Mouse (Mus musculus) liver, embryonic 13.5 days (tissue): ENCODE measurements around the gene Tek. TPM values are rescaled to one million over a fixed set of nuclear protein-coding genes. Genes with fewer than 3 reads are reported as not detected.

Source experiments
- ATAC-seq: fragments of 200-750 bp; cut with Nextera tagmentation; 2 replicates; pipeline ENCODE4 v1.8.0; 2017; ENCODE audit warnings: low read depth, mild to moderate bottlenecking, moderate number of reproducible peaks, moderate library complexity
- DNase-seq: peaks from one replicate; pipeline ENCODE4 v3.0.0; 2022
- H3K27ac ChIP-seq: fragments of 300-500 bp; sonication (generic); 2 replicates; pipeline ENCODE4 v1.5.1; 2015; ENCODE audit warnings: moderate library complexity, mild to moderate bottlenecking, inconsistent platforms
- H3K27me3 ChIP-seq: fragments of 300-500 bp; sonication (generic); 2 replicates; pipeline ENCODE4 v1.6.1; 2015; ENCODE audit warnings: mild to moderate bottlenecking, inconsistent platforms
- H3K36me3 ChIP-seq: fragments of 300-500 bp; sonication (generic); 2 replicates; pipeline ENCODE4 v1.6.1; 2015; ENCODE audit warnings: mild to moderate bottlenecking, inconsistent platforms
- H3K4me1 ChIP-seq: fragments of 300-500 bp; sonication (generic); replicated peaks from 2 replicates; pipeline ENCODE4 v1.6.1; 2015; ENCODE audit warnings: inconsistent platforms
- H3K4me2 ChIP-seq: fragments of 300-500 bp; sonication (generic); 2 replicates; pipeline ENCODE4 v1.6.1; 2015; ENCODE audit warnings: inconsistent platforms, mild to moderate bottlenecking, moderate library complexity
- H3K4me3 ChIP-seq: fragments of 300-500 bp; sonication (generic); replicated peaks from 2 replicates; pipeline ENCODE4 v1.5.1; 2015; ENCODE audit warnings: mild to moderate bottlenecking, inconsistent platforms
- H3K9ac ChIP-seq: fragments of 300-500 bp; sonication (generic); 2 replicates; pipeline ENCODE4 v1.6.1; 2015; ENCODE audit warnings: mild to moderate bottlenecking, inconsistent platforms
- H3K9me3 ChIP-seq: fragments of 300-500 bp; sonication (generic); replicated peaks from 2 replicates; pipeline ENCODE4 v1.6.1; 2016; ENCODE audit warnings: inconsistent platforms
- WGBS: fragments of 180-500 bp; shearing (Covaris S2); methylation state at CpG from one replicate; pipeline ENCODE4 v1.1.7; 2015; ENCODE audit not compliant: insufficient replicate concordance; 5-methylcytosine and 5-hydroxymethylcytosine counted together
- polyA plus RNA-seq: library from polyadenylated mRNA; unstranded; fragments of >200 nt; fragmentation: Nextera tagmentation; extraction: Ambion mirVana; gene quantifications from 2 replicates; pipeline ENCODE4 v1.2.1, GENCODE M21; 2015

Gene Tek
- polyA plus RNA-seq, 1 experiment from 2014 or later: 4.3 TPM

DNA sequence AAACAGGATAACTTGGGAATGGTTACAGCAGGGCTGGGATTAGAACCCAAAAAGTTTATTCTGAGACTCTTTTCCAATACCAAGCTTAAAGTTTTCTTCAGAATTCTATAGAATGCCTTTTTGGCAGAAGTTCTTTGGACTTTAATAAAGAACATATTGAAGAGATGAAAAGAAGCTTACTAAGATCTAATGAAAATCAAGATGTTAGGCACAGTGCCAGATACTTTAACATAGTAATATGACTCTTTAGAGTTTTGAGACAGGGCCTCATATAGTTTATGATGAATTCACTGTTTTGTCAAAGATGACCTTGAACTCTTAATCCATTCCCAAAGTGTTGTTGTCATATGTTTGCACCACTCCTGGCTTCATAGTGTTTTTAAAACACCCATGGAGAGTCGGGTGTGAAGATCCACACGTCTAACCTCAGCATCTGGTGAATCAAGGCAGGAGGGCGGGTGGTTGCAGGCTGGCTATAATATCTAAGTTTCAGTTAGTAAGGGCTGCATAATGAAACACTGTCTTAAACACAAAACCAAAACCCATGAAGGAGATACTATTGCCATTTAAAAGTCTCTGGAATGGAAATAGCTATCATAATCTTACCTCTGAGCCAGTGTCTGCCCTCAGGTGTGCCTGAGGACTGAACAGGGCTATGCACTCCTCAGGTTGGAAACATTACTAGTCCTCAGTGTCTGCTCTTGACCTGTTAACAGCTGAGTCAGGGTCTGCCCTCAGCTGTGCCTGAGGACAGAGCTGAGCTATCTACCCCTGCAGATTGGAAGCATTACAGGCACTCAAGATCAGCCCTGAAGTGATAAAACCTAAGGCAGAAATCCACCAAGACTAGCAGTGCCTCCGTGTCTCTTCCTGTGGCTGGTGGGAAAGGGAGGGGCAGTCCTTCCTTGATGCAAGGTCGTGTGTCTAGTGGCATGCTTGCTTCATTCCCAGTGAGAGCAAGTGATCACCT lies 1.5 kb upstream of the Tek start:
- DNase-seq: no peak
- Histone ChIP-seq H3K4me3 (no peak overlapping the region), H3K4me2 (no peak overlapping the region), H3K36me3 (no peaks in the 10 kb centered on the region), H3K9me3 (no peaks in the 10 kb centered on the region), H3K4me1 (peaks cover 14% of the 10 kb centered on the region), H3K9ac (no peak overlapping the region), H3K27ac (no peak overlapping the region), H3K27me3 (no peaks in the 10 kb centered on the region)
- peak; percentile 48; the same call in 1 of the 2 replicates for ATAC-seq
- 25% methylated on average over 5 of the region's 5 CpGs for WGBS

GRCm38 (mm10) chr4:94741824-94742223 lies 2.7 kb downstream of the Tek start:
- 17% methylated on average over 1 of the region's 1 CpGs for WGBS
- Histone ChIP-seq H3K36me3 (no peaks in the 10 kb centered on the region), H3K27me3 (no peaks in the 10 kb centered on the region), H3K9me3 (no peaks in the 10 kb centered on the region), H3K27ac (no peak overlapping the region), H3K4me3 (no peak overlapping the region), H3K4me2 (no peak overlapping the region), H3K4me1 (peaks cover 18% of the 10 kb centered on the region), H3K9ac (no peak overlapping the region)
- no peak for ATAC-seq
- no peak for DNase-seq

DNA sequence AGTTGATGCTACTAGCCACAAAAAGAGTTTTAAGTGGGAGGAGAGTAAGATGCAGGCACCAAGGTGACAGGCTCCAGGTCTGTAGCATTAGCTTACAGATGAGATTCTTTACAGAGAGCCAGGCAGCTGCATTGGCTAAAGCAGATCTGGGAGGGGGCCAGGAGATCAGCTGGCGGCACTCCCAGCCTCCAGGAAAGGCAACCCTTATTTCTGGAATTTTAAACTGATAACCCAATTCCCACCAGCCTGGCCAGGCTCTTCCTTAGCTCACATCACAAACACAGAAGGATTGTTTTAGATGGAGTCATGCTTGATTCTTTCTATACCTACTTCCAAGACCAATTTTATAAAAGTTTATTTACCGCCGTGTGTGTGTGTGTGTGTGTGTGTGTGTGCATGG lies 6.7 kb downstream of the Tek start:
- no peaks in the 10 kb centered on the region for H3K36me3 ChIP-seq
- WGBS: 59% methylated on average over 3 of the region's 3 CpGs
- H3K4me1 ChIP-seq: peaks cover 4% of the 10 kb centered on the region; the same call in 1 of the 2 replicates
- no peak overlapping the region for H3K4me3 ChIP-seq
- no peak overlapping the region for H3K4me2 ChIP-seq
- ATAC-seq (no peak), DNase-seq (no peak)
- H3K27me3 ChIP-seq: no peaks in the 10 kb centered on the region
- H3K9ac ChIP-seq: no peak overlapping the region
- H3K9me3 ChIP-seq: no peaks in the 10 kb centered on the region
- no peak overlapping the region for H3K27ac ChIP-seq

- no peaks in the 10 kb centered on the region for H3K36me3 ChIP-seq
- H3K27ac ChIP-seq: 0 out of 2 replicates have a peak overlapping the region, but pooled peaks have one; percentile 39
- ATAC-seq: peak; percentile 57
- 19% methylated on average over 7 of the region's 7 CpGs for WGBS
- no peaks in the 10 kb centered on the region for H3K9me3 ChIP-seq
- H3K27me3 ChIP-seq: no peaks in the 10 kb centered on the region
- DNase-seq: no peak
- no peak overlapping the region for H3K4me2 ChIP-seq
- peaks cover 4% of the 10 kb centered on the region; the same call in 1 of the 2 replicates for H3K4me1 ChIP-seq
- H3K4me3 ChIP-seq: no peak overlapping the region
- no peak overlapping the region for H3K9ac ChIP-seq
These were observed 7.3 kb downstream of the Tek start for GRCm38 (mm10) chr4:94746387-94746811.

DNA sequence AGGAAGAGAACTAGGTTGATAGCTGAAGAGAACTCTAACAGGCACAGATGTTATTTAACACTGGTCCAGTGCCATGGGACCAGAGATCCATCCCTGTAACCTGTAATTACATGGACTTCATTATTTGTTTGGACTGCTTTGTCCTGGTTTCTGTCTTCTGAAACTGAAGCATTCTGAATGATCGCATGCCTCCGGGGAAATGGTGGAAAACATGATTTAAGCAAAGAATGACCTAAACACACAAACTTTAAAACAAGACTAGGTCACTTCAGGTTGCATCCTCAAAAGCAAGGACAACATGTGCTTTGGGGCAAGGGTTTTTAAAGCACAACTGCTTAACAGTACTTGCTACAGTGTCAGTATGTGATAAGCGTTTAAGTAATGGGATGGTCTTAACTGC lies 8.2 kb downstream of the Tek start:
- H3K4me3 ChIP-seq: no peak overlapping the region
- H3K27me3 ChIP-seq: no peaks in the 10 kb centered on the region
- no peak overlapping the region for H3K9ac ChIP-seq
- H3K27ac ChIP-seq: no peak overlapping the region
- H3K36me3 ChIP-seq: no peaks in the 10 kb centered on the region
- WGBS: 74% methylated on average over 3 of the region's 3 CpGs
- H3K4me2 ChIP-seq: no peak overlapping the region
- DNase-seq (no peak), ATAC-seq (no peak)
- H3K9me3 ChIP-seq: no peaks in the 10 kb centered on the region
- peaks cover 4% of the 10 kb centered on the region; the same call in 1 of the 2 replicates for H3K4me1 ChIP-seq

GRCm38 (mm10) chr4:94752512-94752911 lies 13.4 kb downstream of the Tek start:
- Histone ChIP-seq H3K36me3 (no peaks in the 10 kb centered on the region), H3K4me3 (no peak overlapping the region), H3K4me2 (no peak overlapping the region), H3K9ac (no peak overlapping the region), H3K27ac (no peak overlapping the region), H3K27me3 (no peaks in the 10 kb centered on the region), H3K4me1 (no peaks in the 10 kb centered on the region), H3K9me3 (no peaks in the 10 kb centered on the region)
- DNase-seq: no peak
- no peak for ATAC-seq
- WGBS: 63% methylated on average over 9 of the region's 9 CpGs

DNA sequence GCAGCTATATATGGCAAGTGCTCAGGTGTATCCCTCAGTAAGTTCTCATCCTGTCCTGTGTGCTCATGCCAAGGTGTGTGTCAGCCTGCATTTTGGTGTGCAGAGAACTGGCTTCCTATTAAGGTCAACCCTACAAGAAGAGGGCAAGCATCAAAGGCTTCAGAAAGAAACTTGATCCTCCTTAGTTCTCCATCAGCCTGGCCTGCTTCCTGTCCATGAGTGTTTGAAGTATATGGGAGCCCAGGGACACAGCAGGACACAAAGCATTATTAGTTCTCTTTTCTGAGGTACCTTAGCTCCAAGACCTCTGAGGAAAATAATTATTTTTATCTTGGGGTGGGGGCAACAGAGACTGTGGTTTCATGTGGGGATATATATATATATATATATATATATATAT lies 26.1 kb downstream of the Tek start:
- no peak for DNase-seq
- H3K27ac ChIP-seq: no peak overlapping the region
- no peaks in the 10 kb centered on the region for H3K36me3 ChIP-seq
- no peak overlapping the region for H3K9ac ChIP-seq
- H3K4me2 ChIP-seq: no peak overlapping the region
- H3K9me3 ChIP-seq: no peaks in the 10 kb centered on the region
- no peak overlapping the region for H3K4me3 ChIP-seq
- H3K27me3 ChIP-seq: no peaks in the 10 kb centered on the region
- no peak for ATAC-seq
- H3K4me1 ChIP-seq: no peaks in the 10 kb centered on the region

DNA sequence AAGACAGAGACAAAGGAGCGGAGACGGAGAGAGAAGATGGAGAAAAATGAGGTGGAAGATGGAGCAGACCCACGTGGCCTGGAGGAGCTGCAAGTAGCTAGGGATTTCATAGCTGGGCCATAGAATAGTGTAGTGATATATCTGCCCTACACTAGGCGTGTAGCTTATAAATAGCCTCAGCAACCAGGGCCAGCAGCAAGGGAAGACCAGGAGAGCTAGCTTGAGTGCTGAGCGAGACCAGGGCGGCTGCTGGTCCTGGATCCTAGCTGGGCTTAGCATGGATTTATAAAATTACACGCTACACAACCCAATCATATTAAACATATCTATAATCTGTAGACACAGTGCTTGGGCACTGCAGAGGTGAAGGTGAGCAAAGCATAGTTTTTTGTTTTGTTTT lies 27.1 kb downstream of the Tek start:
- Histone ChIP-seq H3K36me3 (no peaks in the 10 kb centered on the region), H3K4me3 (no peak overlapping the region), H3K9me3 (no peaks in the 10 kb centered on the region), H3K4me1 (no peaks in the 10 kb centered on the region), H3K4me2 (no peak overlapping the region), H3K27ac (no peak overlapping the region), H3K27me3 (no peaks in the 10 kb centered on the region), H3K9ac (no peak overlapping the region)
- DNase-seq: no peak
- WGBS: 65% methylated on average over 7 of the region's 7 CpGs
- no peak for ATAC-seq

DNA sequence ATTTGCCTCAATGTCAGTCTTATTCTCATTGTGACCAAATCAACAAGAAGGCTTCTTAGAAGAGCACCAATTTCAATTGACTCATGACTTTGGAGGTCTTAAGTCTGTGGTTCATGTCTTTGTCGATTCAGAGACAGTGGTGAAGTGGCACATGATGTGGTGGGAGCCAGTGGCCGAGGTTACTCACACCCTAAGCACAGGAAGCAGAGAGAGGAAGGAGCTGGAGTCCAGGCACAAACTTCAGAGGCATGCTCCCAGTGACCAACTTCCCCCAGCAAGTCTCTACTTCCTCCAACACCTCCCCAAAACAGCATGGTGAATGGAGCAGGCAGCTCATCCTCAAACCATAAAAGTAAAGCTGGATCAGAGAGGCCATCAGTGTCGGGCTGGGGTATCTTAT lies 29.5 kb downstream of the Tek start:
- no peak overlapping the region for H3K27ac ChIP-seq
- no peak overlapping the region for H3K4me2 ChIP-seq
- no peak for DNase-seq
- no peaks in the 10 kb centered on the region for H3K27me3 ChIP-seq
- H3K36me3 ChIP-seq: no peaks in the 10 kb centered on the region
- 19% methylated on average over 3 of the region's 3 CpGs for WGBS
- H3K9me3 ChIP-seq: no peaks in the 10 kb centered on the region
- H3K9ac ChIP-seq: no peak overlapping the region
- no peak for ATAC-seq
- H3K4me3 ChIP-seq: no peak overlapping the region
- H3K4me1 ChIP-seq: no peaks in the 10 kb centered on the region

GRCm38 (mm10) chr4:94781043-94781442 lies 42.0 kb downstream of the Tek start:
- Histone ChIP-seq H3K36me3 (no peaks in the 10 kb centered on the region), H3K27ac (no peak overlapping the region), H3K4me2 (no peak overlapping the region), H3K4me3 (no peak overlapping the region), H3K9me3 (no peaks in the 10 kb centered on the region), H3K9ac (no peak overlapping the region), H3K4me1 (peaks cover 5% of the 10 kb centered on the region; the same call in 1 of the 2 replicates), H3K27me3 (no peaks in the 10 kb centered on the region)
- 57% methylated on average over 5 of the region's 5 CpGs for WGBS
- DNase-seq: no peak
- peak; percentile 72 for ATAC-seq

GRCm38 (mm10) chr4:94785921-94786320 lies 46.8 kb downstream of the Tek start:
- no peak overlapping the region for H3K27ac ChIP-seq
- no peak overlapping the region for H3K9ac ChIP-seq
- DNase-seq: no peak
- no peak overlapping the region for H3K4me3 ChIP-seq
- no peaks in the 10 kb centered on the region for H3K9me3 ChIP-seq
- 0 out of 2 replicates have a peak, but pooled peaks cover under 1% of the 10 kb centered on the region for H3K4me1 ChIP-seq
- no peak for ATAC-seq
- H3K4me2 ChIP-seq: no peak overlapping the region
- H3K36me3 ChIP-seq: no peaks in the 10 kb centered on the region
- no peaks in the 10 kb centered on the region for H3K27me3 ChIP-seq
- WGBS: 79% methylated on average over 2 of the region's 2 CpGs

DNA sequence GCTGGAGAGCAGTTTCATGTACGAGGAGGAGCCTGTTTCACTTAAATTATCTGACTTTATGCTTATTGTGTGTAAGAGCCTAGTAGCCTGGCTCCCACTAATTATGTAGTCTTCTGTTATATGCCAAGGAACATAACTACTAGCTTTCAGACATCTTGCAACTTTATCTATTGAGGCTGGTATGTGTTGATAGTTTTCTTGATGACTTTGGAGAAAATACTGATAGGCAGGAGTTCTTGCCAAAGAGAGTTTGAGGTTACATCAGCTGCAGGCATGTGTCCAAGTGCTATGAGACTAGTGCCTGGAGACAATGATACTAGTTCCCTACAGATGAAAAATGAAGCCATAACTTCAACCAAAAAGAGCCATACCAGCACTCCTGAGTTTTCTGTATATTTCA lies 64.1 kb downstream of the Tek start:
- ATAC-seq (no peak), DNase-seq (no peak)
- Histone ChIP-seq H3K4me2 (no peak overlapping the region), H3K27me3 (no peaks in the 10 kb centered on the region), H3K4me1 (no peaks in the 10 kb centered on the region), H3K9me3 (no peaks in the 10 kb centered on the region), H3K4me3 (no peak overlapping the region), H3K9ac (no peak overlapping the region), H3K36me3 (no peaks in the 10 kb centered on the region), H3K27ac (no peak overlapping the region)
- 31% methylated on average over 1 of the region's 1 CpGs for WGBS
